Mouse (Mus musculus) CH12.LX (cell line): ENCODE data around the gene Fhdc1. TPM values are rescaled to one million over a fixed set of nuclear protein-coding genes. Genes with fewer than 3 reads are reported as not detected.

Experiments used
- DNase-seq: peaks from one replicate; pipeline ENCODE4 v3.0.0-alpha.2; 2013; ENCODE audit errors: extremely low read depth
- H3K27ac ChIP-seq: 2 replicates; pipeline ENCODE4 v1.5.1; 2012; ENCODE audit warnings: low read depth, mild to moderate bottlenecking, control low read depth, moderate library complexity; ENCODE audit not compliant: insufficient read depth
- H3K27me3 ChIP-seq: replicated peaks from 2 replicates; pipeline ENCODE3; 2012; ENCODE audit warnings: inconsistent platforms
- H3K36me3 ChIP-seq, 2 experiments: replicated peaks in 1 of 2; 2 replicates each; pipeline versions ENCODE3 to v1.6.1; 2012; ENCODE audit warnings: inconsistent platforms in 1 of 2, low read length in 1 of 2, mild to moderate bottlenecking in 1 of 2, mixed read lengths in 1 of 2, moderate library complexity in 1 of 2; ENCODE audit not compliant: control insufficient read depth in 1 of 2, insufficient read depth in 1 of 2
- H3K4me1 ChIP-seq, 2 experiments: 2 replicates each; pipeline ENCODE4 v1.6.1; 2012; ENCODE audit warnings: inconsistent platforms in 1 of 2, moderate library complexity in 1 of 2; ENCODE audit not compliant: insufficient read depth in 2 of 2, control insufficient read depth in 1 of 2
- H3K4me2 ChIP-seq: 2 replicates; pipeline ENCODE4 v1.6.1; 2012; ENCODE audit warnings: low read depth, mild to moderate bottlenecking, control low read depth; ENCODE audit not compliant: poor library complexity, insufficient read depth, severe bottlenecking
- H3K4me3 ChIP-seq, 3 experiments: fragments of 150-350 bp in 1 of 3; sonication (generic) in 1 of 3; replicated peaks in 1 of 3; 2 replicates each; pipeline versions ENCODE3 to v1.5.1; 2011 to 2012; ENCODE audit warnings: low read depth in 2 of 3, low read length in 2 of 3, mild to moderate bottlenecking in 2 of 3, moderate library complexity in 2 of 3, control low read depth in 1 of 3, improper control_type of control experiment in 1 of 3, inconsistent platforms in 1 of 3, mixed read lengths in 1 of 3; ENCODE audit not compliant: poor library complexity in 1 of 3
- H3K79me2 ChIP-seq: replicated peaks from 2 replicates; pipeline ENCODE4 v1.6.1; 2012; ENCODE audit warnings: mild to moderate bottlenecking, moderate library complexity; ENCODE audit not compliant: control insufficient read depth, poor library complexity, insufficient read depth, severe bottlenecking; ENCODE audit errors: extremely low read depth
- H3K9ac ChIP-seq: 2 replicates; pipeline ENCODE4 v1.6.1; 2012; ENCODE audit warnings: low read depth, mild to moderate bottlenecking, control low read depth, moderate library complexity; ENCODE audit not compliant: insufficient read depth
- H3K9me3 ChIP-seq: replicated peaks from 2 replicates; pipeline ENCODE3; 2012; ENCODE audit warnings: low read length, inconsistent platforms, mixed read lengths
- BHLHE40 ChIP-seq: IDR thresholded peaks from 2 replicates; pipeline ENCODE4 v1.6.1; 2011; ENCODE audit warnings: mild to moderate bottlenecking, low read depth, low read length, improper control_type of control experiment
- E2F4 ChIP-seq: IDR thresholded peaks from 2 replicates; pipeline ENCODE4 v1.6.1; 2011; ENCODE audit warnings: low read depth, low read length, improper control_type of control experiment; ENCODE audit not compliant: insufficient replicate concordance
- ETS1 ChIP-seq: conservative IDR thresholded peaks from 2 replicates; pipeline ENCODE4 v1.6.1; 2012; ENCODE audit warnings: low read depth, mild to moderate bottlenecking, inconsistent platforms, low read length, improper control_type of control experiment, moderate library complexity
- HCFC1 ChIP-seq: IDR thresholded peaks from 2 replicates; pipeline ENCODE4 v1.6.1; 2012; ENCODE audit warnings: low read depth, mild to moderate bottlenecking, inconsistent platforms, low read length, improper control_type of control experiment
- JUN ChIP-seq: IDR thresholded peaks from 2 replicates; pipeline ENCODE4 v1.6.1; 2011; ENCODE audit warnings: low read depth, mild to moderate bottlenecking, low read length, improper control_type of control experiment, moderate library complexity; ENCODE audit not compliant: insufficient read depth
- JUND ChIP-seq: conservative IDR thresholded peaks from 2 replicates; pipeline ENCODE4 v1.6.1; 2011; ENCODE audit warnings: low read depth, low read length, improper control_type of control experiment
- KAT2A ChIP-seq: IDR thresholded peaks from 2 replicates; pipeline ENCODE4 v1.6.1; 2012; ENCODE audit warnings: low read length, improper control_type of control experiment, inconsistent platforms; ENCODE audit not compliant: insufficient replicate concordance
- MAX ChIP-seq: IDR thresholded peaks from 2 replicates; pipeline ENCODE4 v1.6.1; 2011; ENCODE audit warnings: low read length, improper control_type of control experiment
- MEF2A ChIP-seq: IDR thresholded peaks from 2 replicates; pipeline ENCODE4 v1.6.1; 2014; ENCODE audit warnings: low read depth, mild to moderate bottlenecking, inconsistent platforms, low read length, improper control_type of control experiment, borderline replicate concordance
- MXI1 ChIP-seq: IDR thresholded peaks from 2 replicates; pipeline ENCODE4 v1.6.1; 2011; ENCODE audit warnings: mild to moderate bottlenecking, low read depth, low read length, improper control_type of control experiment
- MYC ChIP-seq: IDR thresholded peaks from 2 replicates; pipeline ENCODE4 v1.6.1; 2011; ENCODE audit warnings: low read depth, mild to moderate bottlenecking, improper control_type of control experiment, low read length
- NRF1 ChIP-seq: IDR thresholded peaks from 2 replicates; pipeline ENCODE4 v1.6.1; 2014; ENCODE audit warnings: low read depth, mild to moderate bottlenecking, inconsistent platforms, low read length, improper control_type of control experiment, moderate library complexity
- PAX5 ChIP-seq: IDR thresholded peaks from 2 replicates; pipeline ENCODE4 v1.6.1; 2012; ENCODE audit warnings: low read length, inconsistent platforms, mixed read lengths
- POLR2AphosphoS2 ChIP-seq: IDR thresholded peaks from 2 replicates; pipeline ENCODE4 v1.6.1; 2011; ENCODE audit warnings: low read depth, low read length, improper control_type of control experiment
- RCOR1 ChIP-seq: conservative IDR thresholded peaks from 2 replicates; pipeline ENCODE4 v1.6.1; 2012; ENCODE audit warnings: low read depth, mild to moderate bottlenecking, inconsistent platforms, low read length, improper control_type of control experiment
- SMC3 ChIP-seq: IDR thresholded peaks from 2 replicates; pipeline ENCODE4 v1.6.1; 2011; ENCODE audit warnings: low read depth, low read length, improper control_type of control experiment
- TBP ChIP-seq: conservative IDR thresholded peaks from 2 replicates; pipeline ENCODE4 v1.6.1; 2011; ENCODE audit warnings: low read depth, low read length, improper control_type of control experiment
- TCF12 ChIP-seq: IDR thresholded peaks from 2 replicates; pipeline ENCODE4 v1.6.1; 2014; ENCODE audit warnings: low read depth, mild to moderate bottlenecking, inconsistent platforms, low read length, improper control_type of control experiment
- UBTF ChIP-seq: IDR thresholded peaks from 2 replicates; pipeline ENCODE4 v1.6.1; 2012; ENCODE audit warnings: low read depth, mild to moderate bottlenecking, inconsistent platforms, low read length, improper control_type of control experiment, moderate library complexity
- USF2 ChIP-seq: conservative IDR thresholded peaks from 2 replicates; pipeline ENCODE4 v1.6.1; 2011; ENCODE audit warnings: low read depth, low read length, improper control_type of control experiment
- ZKSCAN1 ChIP-seq: IDR thresholded peaks from 2 replicates; pipeline ENCODE4 v1.6.1; 2012; ENCODE audit warnings: low read depth, inconsistent platforms, low read length, improper control_type of control experiment, borderline replicate concordance
- dilution Hi-C: fragments of 300-500 bp; cut with MboI; formaldehyde crosslinking; loops from 2 replicates; pipeline ENCODE4 v1.14.3; 2020; ENCODE audit warnings: low sequenced_read_pairs; ENCODE audit not compliant: extremely low pct_unique_long_range_greater_than_20kb, extremely low pct_ligation_motif_present
- in situ Hi-C: fragments of 300-500 bp; cut with MboI; formaldehyde crosslinking; loops from 3 replicates; pipeline ENCODE4 v1.14.3; 2019; ENCODE audit warnings: low sequenced_read_pairs, low pct_ligation_motif_present, low pct_unique_long_range_greater_than_20kb, mixed read lengths
- polyA plus RNA-seq: library from polyadenylated mRNA; unstranded; fragments of >175 nt; gene quantifications from 2 replicates; pipeline ENCODE4 v1.2.1, GENCODE M21; 2012; ENCODE audit warnings: low read depth; ENCODE audit not compliant: insufficient read length
- total RNA-seq, 2 experiments: library from RNA; depleted of rRNA; stranded (reverse); fragments of 300-350 nt in 1 of 2; fragments of >200 nt in 1 of 2; gene quantifications; 2 replicates each; pipeline ENCODE4 v1.2.3; 2012 to 2014

Gene Fhdc1
- total and polyA plus RNA-seq, 3 experiments: 0.08 TPM; not detected in 2

DNA sequence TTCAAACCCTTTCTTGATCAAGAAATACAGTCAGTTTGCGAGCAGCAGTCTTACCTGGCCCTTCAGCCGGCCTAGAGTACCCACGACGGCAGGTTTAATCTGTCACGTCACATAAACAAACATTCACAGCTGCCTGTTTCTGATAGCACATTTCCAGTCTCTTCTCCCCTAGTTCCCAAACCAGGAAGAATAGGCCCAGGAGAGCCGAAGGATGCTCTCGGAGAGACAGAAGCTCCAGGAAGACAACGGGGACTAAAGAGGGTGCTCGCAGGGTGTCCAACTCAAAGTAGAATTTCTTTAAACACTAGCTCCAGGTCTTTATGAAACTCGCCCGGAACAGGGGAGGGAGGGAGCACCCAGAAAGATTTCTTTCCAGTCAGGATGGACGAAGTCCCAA is 1.3 kb downstream of the Fhdc1 start:
- Histone ChIP-seq H3K27me3 (peaks cover 20% of the 10 kb centered on the region), H3K4me1 (peaks cover 4 to 5% of the 10 kb centered on the region in 2 experiments; a peak in 2 of 4 replicates), H3K27ac (no peak overlapping the region), H3K4me2 (no peak overlapping the region), H3K36me3 (no peaks in the 10 kb centered on the region), H3K9ac (no peak overlapping the region), H3K4me3 (no peak overlapping the region), H3K9me3 (peaks cover 7% of the 10 kb centered on the region), H3K79me2 (no peaks in the 10 kb centered on the region)
- TF ChIP-seq JUND: no peak
- no peak for TF ChIP-seq NRF1
- no peak for TF ChIP-seq ZKSCAN1
- no peak for TF ChIP-seq MAX
- TF ChIP-seq JUN: no peak
- TF ChIP-seq HCFC1: no peak
- no peak for TF ChIP-seq KAT2A
- TF ChIP-seq TBP: no peak
- no peak for TF ChIP-seq MYC
- TF ChIP-seq POLR2AphosphoS2: no peak
- TF ChIP-seq BHLHE40: no peak
- TF ChIP-seq PAX5: no peak
- TF ChIP-seq USF2: no peak
- no peak for TF ChIP-seq MEF2A
- no peak for TF ChIP-seq E2F4
- DNase-seq: no peak
- dilution Hi-C loops (no loop called here), in situ Hi-C loops (no loop called here)

GRCm38 (mm10) chr3:84478195-84478594 is 2.0 kb downstream of the Fhdc1 start:
- peaks cover 4 to 5% of the 10 kb centered on the region in 2 experiments; a peak in 2 of 4 replicates for H3K4me1 ChIP-seq
- TF ChIP-seq MEF2A (no peak), TBP (no peak), MYC (no peak), UBTF (no peak), JUND (no peak), MAX (no peak), RCOR1 (no peak), TCF12 (no peak), JUN (no peak), SMC3 (no peak), ETS1 (no peak), MXI1 (no peak), PAX5 (no peak)
- TF ChIP-seq, all 38 proteins: peak for 0
- H3K4me3 ChIP-seq: no peak overlapping the region
- dilution Hi-C loops: no loop called here
- H3K9me3 ChIP-seq: peaks cover 7% of the 10 kb centered on the region
- in situ Hi-C loops: no loop called here
- no peaks in the 10 kb centered on the region for H3K79me2 ChIP-seq
- H3K36me3 ChIP-seq: no peaks in the 10 kb centered on the region
- H3K27ac ChIP-seq: no peak overlapping the region
- no peak overlapping the region for H3K9ac ChIP-seq
- DNase-seq: no peak
- peaks cover 20% of the 10 kb centered on the region for H3K27me3 ChIP-seq
- no peak overlapping the region for H3K4me2 ChIP-seq
